Mouse (Mus musculus) common myeloid progenitor, adult 5-6 weeks (primary cell): ENCODE data around the gene Rnf26. TPM values are rescaled to one million over a fixed set of nuclear protein-coding genes. Genes with fewer than 3 reads are reported as not detected.

Experiments used
- ATAC-seq: replicated peaks from 2 replicates; pipeline ENCODE4 v1.8.0; 2016; ENCODE audit warnings: low read depth, mild to moderate bottlenecking, moderate TSS enrichment, inconsistent platforms; ENCODE audit not compliant: poor library complexity, severe bottlenecking
- total RNA-seq: library from RNA; stranded (forward); fragments of 200-1000, 187-1606 nt; gene quantifications from 2 replicates; pipeline ENCODE4 v1.2.3, GENCODE M21; 2017

Rnf26 gene
- 19.3 and 21.8 TPM in 2 replicates for total RNA-seq

- peak; percentile 98 for ATAC-seq
These were observed at the start of gene Rnf26, which contains the start of gene Gm49380 for GRCm38 (mm10) chr9:44113105-44113789. Gene Rnf26 (minus strand): TSS chr9:44113517. Gene Gm49380 (minus strand): TSS chr9:44113500.

GRCm38 (mm10) chr9:44159886-44160285, 46.6 kb upstream of the Rnf26 start:
- no peak for ATAC-seq

- ATAC-seq: 0 out of 2 replicates have a peak, but pooled peaks have one; percentile 52
These were observed 34.0 kb upstream of the Rnf26 start for GRCm38 (mm10) chr9:44147290-44147689.

GRCm38 (mm10) chr9:44144718-44145060, 31.4 kb upstream of the Rnf26 start:
- no peak for ATAC-seq

GRCm38 (mm10) chr9:44144023-44144717, 30.9 kb upstream of the Rnf26 start:
- ATAC-seq: no peak

GRCm38 (mm10) chr9:44143421-44143820, 30.1 kb upstream of the Rnf26 start:
- no peak for ATAC-seq

- ATAC-seq: no peak
These were observed 28.6 kb upstream of the Rnf26 start for GRCm38 (mm10) chr9:44141951-44142350.

GRCm38 (mm10) chr9:44137846-44138245, 24.5 kb upstream of the Rnf26 start:
- no peak for ATAC-seq

- 0 out of 2 replicates have a peak, but pooled peaks have one; percentile 22 for ATAC-seq
These were observed 22.6 kb upstream of the Rnf26 start for GRCm38 (mm10) chr9:44135731-44136411.

- ATAC-seq: no peak
These were observed 21.8 kb upstream of the Rnf26 start for GRCm38 (mm10) chr9:44134851-44135730.

GRCm38 (mm10) chr9:44134101-44134850, 21.0 kb upstream of the Rnf26 start, which contains the start of gene Mcam:
Gene Mcam (plus strand): TSS chr9:44134469.
- ATAC-seq: 0 out of 2 replicates have a peak, but pooled peaks have one; percentile 20

GRCm38 (mm10) chr9:44133287-44133686, 20.0 kb upstream of the Rnf26 start:
- ATAC-seq: no peak

- ATAC-seq: no peak
These were observed 18.9 kb upstream of the Rnf26 start for GRCm38 (mm10) chr9:44132200-44132599.

- no peak for ATAC-seq
These were observed 17.9 kb upstream of the Rnf26 start for GRCm38 (mm10) chr9:44131276-44131590.

- no peak for ATAC-seq
These were observed 17.4 kb upstream of the Rnf26 start for GRCm38 (mm10) chr9:44130581-44131275.

- ATAC-seq: peak; percentile 62
These were observed 16.7 kb upstream of the Rnf26 start for GRCm38 (mm10) chr9:44130034-44130433.

- ATAC-seq: no peak
These were observed 16.3 kb upstream of the Rnf26 start for GRCm38 (mm10) chr9:44129633-44130032.

GRCm38 (mm10) chr9:44127351-44127801, 14.1 kb upstream of the Rnf26 start:
- ATAC-seq: no peak

- no peak for ATAC-seq
These were observed 13.4 kb upstream of the Rnf26 start for GRCm38 (mm10) chr9:44126746-44127145.
